Comparison of ENCODE assay signal across 8 mouse cellular contexts in genomic region chr4:152477106-152477465, GRCm38 (mm10). TPM values are rescaled to one million over a fixed set of nuclear protein-coding genes. Genes with fewer than 3 reads are reported as not detected.
DNase-seq lines count a peak whose midpoint lies in the region; ATAC-seq and TF ChIP-seq lines count a peak whose summit lies in the region.

No protein-coding gene starts in this region.

- no peak for TF ChIP-seq EP300 in heart, postnatal 0 days (IDR thresholded peaks at IDR 0.05; ENCODE audit: low read depth)

- DNase-seq in heart, postnatal 0 days (ENCODE audit: low spot score): no peak
- no peak for DNase-seq in heart, postnatal 36 days
- DNase-seq in hindbrain, embryonic 10.5 days (ENCODE audit: low spot score): no peak
- DNase-seq in midbrain, embryonic 10.5 days (ENCODE audit: low spot score): no peak
- DNase-seq in right cerebral cortex, postnatal 4 days: no peak
- DNase-seq in kidney, adult 9 months: no peak
- no peak for DNase-seq in kidney, postnatal 10 days

- intact Hi-C loops in heart, postnatal 36 days (cut with DNase I): loop anchor here (5.0 kb wide), 1 partner anchor 150 kb away; the partner anchor contains the start of gene Rpl22

- peaks cover 4% of the 10 kb centered on the region for H3K9me3 ChIP-seq in heart, postnatal 0 days (replicated peaks; ENCODE audit: control insufficient read depth, low read length)
- peaks cover 9% of the 10 kb centered on the region for H3K9me3 ChIP-seq in hindbrain, embryonic 10.5 days
- peaks cover 5% of the 10 kb centered on the region; the same call in 1 of the 2 replicates for H3K9me3 ChIP-seq in midbrain, embryonic 10.5 days (replicated peaks)

- 1% methylated on average over 18 of the region's 21 CpGs for WGBS in heart, postnatal 0 days
- WGBS in bone marrow, adult 2 months: 1% methylated on average over 21 of the region's 21 CpGs
- 1% methylated on average over 21 of the region's 21 CpGs for WGBS in hindbrain, embryonic 10.5 days
- WGBS in midbrain, embryonic 10.5 days: 0% methylated on average over 19 of the region's 21 CpGs

- TF ChIP-seq POLR2A in bone marrow, adult 2 months (IDR thresholded peaks at IDR 0.05; ENCODE audit: borderline replicate concordance, control insufficient read depth, low read depth, low read length): no peak

- no peak overlapping the region for H3K27ac ChIP-seq in heart, postnatal 0 days (ENCODE audit: low read depth)
- H3K27ac ChIP-seq in bone marrow, adult 2 months (ENCODE audit: control insufficient read depth, insufficient read depth, low read depth, low read length, poor library complexity): no peak overlapping the region
- peak overlapping the region; percentile 99 for H3K27ac ChIP-seq in hindbrain, embryonic 10.5 days
- peak overlapping the region; percentile 100 for H3K27ac ChIP-seq in midbrain, embryonic 10.5 days (replicated peaks)

- H3K27me3 ChIP-seq in heart, postnatal 0 days (ENCODE audit: control insufficient read depth, insufficient read depth, low read length): peaks cover 22% of the 10 kb centered on the region
- peaks cover 26% of the 10 kb centered on the region for H3K27me3 ChIP-seq in hindbrain, embryonic 10.5 days (ENCODE audit: insufficient read depth, poor library complexity, severe bottlenecking)
- peaks cover 24% of the 10 kb centered on the region for H3K27me3 ChIP-seq in midbrain, embryonic 10.5 days (ENCODE audit: low read depth, poor library complexity, severe bottlenecking)

- peak overlapping the region; percentile 92 for H3K4me2 ChIP-seq in heart, postnatal 0 days (ENCODE audit: low read depth, low read length)

- H3K9ac ChIP-seq in heart, postnatal 0 days (replicated peaks; ENCODE audit: low read depth, low read length): no peak overlapping the region

- peak overlapping the region; percentile 85 for H3K4me3 ChIP-seq in heart, postnatal 0 days (ENCODE audit: low read depth, low read length)
- H3K4me3 ChIP-seq in bone marrow, adult 2 months (replicated peaks; ENCODE audit: control insufficient read depth, low read depth, low read length): peak overlapping the region; percentile 90
- H3K4me3 ChIP-seq in hindbrain, embryonic 10.5 days: peak overlapping the region; percentile 79
- peak overlapping the region; percentile 81 for H3K4me3 ChIP-seq in midbrain, embryonic 10.5 days

- ATAC-seq in heart, postnatal 0 days (ENCODE audit: insufficient read depth, low read depth): no peak

- peaks cover 8% of the 10 kb centered on the region; the same call in 1 of the 2 replicates for H3K4me1 ChIP-seq in heart, postnatal 0 days (ENCODE audit: control insufficient read depth, insufficient read depth)
- H3K4me1 ChIP-seq in bone marrow, adult 2 months (ENCODE audit: control insufficient read depth, insufficient read depth, low read length): peaks cover 3% of the 10 kb centered on the region
- H3K4me1 ChIP-seq in hindbrain, embryonic 10.5 days (replicated peaks): peaks cover 27% of the 10 kb centered on the region
- H3K4me1 ChIP-seq in midbrain, embryonic 10.5 days: peaks cover 43% of the 10 kb centered on the region

- no peak for TF ChIP-seq CTCF in heart, postnatal 0 days (IDR thresholded peaks at IDR 0.05; ENCODE audit: low read depth)
- TF ChIP-seq CTCF in bone marrow, adult 2 months (IDR thresholded peaks at IDR 0.05; ENCODE audit: control insufficient read depth, insufficient read depth, low read length): no peak

- no peaks in the 10 kb centered on the region for H3K36me3 ChIP-seq in heart, postnatal 0 days (replicated peaks; ENCODE audit: control insufficient read depth, insufficient read depth, low read length)
- H3K36me3 ChIP-seq in hindbrain, embryonic 10.5 days: peaks cover 9% of the 10 kb centered on the region; the same call in 1 of the 2 replicates
- H3K36me3 ChIP-seq in midbrain, embryonic 10.5 days: peaks cover 10% of the 10 kb centered on the region

RNA-seq across cellular contexts. Expression of gene Nphp4, which starts 0.6 kb away (rescaled TPM):
- 1.5 and 5.0 TPM in 2 replicates for total RNA-seq in heart, postnatal 0 days (2014; rRNA removed; ENCODE audit: low replicate concordance)
- 0.46 and 0.51 TPM in 2 replicates for polyA plus RNA-seq in heart, postnatal 0 days (2015; fragmentation: Nextera tagmentation; extraction: Ambion mirVana)
- total RNA-seq in heart, postnatal 36 days (2021): under 1 TPM; 0.89 to 1.00 TPM
- 0.65 TPM in 1 of 2 replicates, not detected in the other for polyA plus RNA-seq in bone marrow, adult 2 months (2011; ENCODE audit: insufficient read depth, insufficient read length, low replicate concordance, missing spikeins)
- 7.3 and 9.9 TPM in 2 replicates for polyA plus RNA-seq in hindbrain, embryonic 10.5 days (2016; fragmentation: Nextera tagmentation; extraction: Ambion mirVana)
- 7.8 and 8.2 TPM in 2 replicates for polyA plus RNA-seq in midbrain, embryonic 10.5 days (2016; fragmentation: Nextera tagmentation; extraction: Ambion mirVana)

RNA-seq across cellular contexts. Expression of gene Kcnab2, which starts 0.6 kb away (rescaled TPM):
- total RNA-seq in heart, postnatal 0 days (2014; rRNA removed; ENCODE audit: low replicate concordance): 1.5 and 2.9 TPM in 2 replicates
- polyA plus RNA-seq in heart, postnatal 0 days (2015; fragmentation: Nextera tagmentation; extraction: Ambion mirVana): 0.69 and 1.1 TPM in 2 replicates
- 1 to 10 TPM; 1.3 to 2.1 TPM for total RNA-seq in heart, postnatal 36 days (2021)
- 12.9 and 38.7 TPM in 2 replicates for polyA plus RNA-seq in bone marrow, adult 2 months (2011; ENCODE audit: insufficient read depth, insufficient read length, low replicate concordance, missing spikeins)
- polyA plus RNA-seq in hindbrain, embryonic 10.5 days (2016; fragmentation: Nextera tagmentation; extraction: Ambion mirVana): 11.6 and 16.0 TPM in 2 replicates
- polyA plus RNA-seq in midbrain, embryonic 10.5 days (2016; fragmentation: Nextera tagmentation; extraction: Ambion mirVana): 12.2 and 17.3 TPM in 2 replicates

Comparison
In these comparisons a context has a peak if more than half of its experiments do, and no peak if none do; other contexts are left out.
1. H3K27ac ChIP-seq: peak in hindbrain, embryonic 10.5 days (single experiment) and midbrain, embryonic 10.5 days (single experiment); none in heart, postnatal 0 days (single experiment) and bone marrow, adult 2 months (single experiment).
2. Peak in every context shown above with its lines, with median percentiles within 50 percentile points of each other: H3K4me3 ChIP-seq.